Mouse (Mus musculus) hematopoietic multipotent progenitor cell, adult 10-12 weeks (in vitro differentiated cells): ENCODE results near the gene Olfr960. TPM values are rescaled to one million over a fixed set of nuclear protein-coding genes. Genes with fewer than 3 reads are reported as not detected.

Experiments used
- polyA plus RNA-seq: library from polyadenylated mRNA; stranded (reverse); fragments of >175 nt; gene quantifications from 2 replicates; pipeline ENCODE4 v1.2.3, GENCODE M21; 2012; ENCODE audit warnings: low replicate concordance

The Olfr960 gene
- polyA plus RNA-seq, result not detected in 2 replicates

DNA sequence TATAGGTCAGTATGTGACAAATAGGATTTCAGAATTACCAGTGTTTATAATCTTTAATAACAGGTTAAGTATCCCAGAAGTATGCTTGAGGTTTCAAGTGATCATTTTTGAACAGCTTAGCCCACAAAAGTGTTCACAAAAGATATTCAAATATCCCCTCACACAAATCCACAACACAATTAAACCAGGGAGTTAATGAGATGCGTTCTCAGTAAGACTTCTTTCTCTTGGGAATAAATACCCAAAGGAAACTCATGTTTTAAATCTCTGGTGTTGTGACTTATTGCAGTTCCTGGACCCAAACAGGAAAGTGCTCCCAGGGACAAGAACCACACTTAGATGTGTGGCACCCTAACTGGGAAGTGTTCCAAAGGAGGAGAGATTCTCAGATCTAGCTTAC, at the start of gene Olfr960:
Olfr960 (plus strand) TSS at position 301 of the 400 bp plus-strand sequence.

DNA sequence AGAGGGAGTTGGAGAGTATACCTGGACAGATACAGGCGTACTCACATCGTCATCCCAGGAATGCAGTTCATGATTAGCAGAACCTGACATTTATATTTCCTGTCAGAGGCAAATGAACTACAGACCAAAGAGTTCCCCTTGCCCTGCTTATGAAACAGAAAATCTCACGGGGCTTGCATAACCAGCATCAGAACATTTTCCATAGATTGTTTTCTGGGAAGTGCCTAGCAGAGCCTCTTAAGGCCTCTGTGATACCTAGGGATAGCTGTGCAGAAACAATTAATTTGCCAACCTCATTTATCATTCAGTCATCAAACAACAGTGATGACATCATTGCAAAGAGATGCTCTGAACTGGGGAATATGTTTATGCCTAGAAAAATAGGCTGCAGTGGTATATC, 45.7 kb upstream of the Olfr960 start, which contains the start of gene Olfr959:
Olfr959 (minus strand) TSS at position 101 of the 400 bp plus-strand sequence.

DNA sequence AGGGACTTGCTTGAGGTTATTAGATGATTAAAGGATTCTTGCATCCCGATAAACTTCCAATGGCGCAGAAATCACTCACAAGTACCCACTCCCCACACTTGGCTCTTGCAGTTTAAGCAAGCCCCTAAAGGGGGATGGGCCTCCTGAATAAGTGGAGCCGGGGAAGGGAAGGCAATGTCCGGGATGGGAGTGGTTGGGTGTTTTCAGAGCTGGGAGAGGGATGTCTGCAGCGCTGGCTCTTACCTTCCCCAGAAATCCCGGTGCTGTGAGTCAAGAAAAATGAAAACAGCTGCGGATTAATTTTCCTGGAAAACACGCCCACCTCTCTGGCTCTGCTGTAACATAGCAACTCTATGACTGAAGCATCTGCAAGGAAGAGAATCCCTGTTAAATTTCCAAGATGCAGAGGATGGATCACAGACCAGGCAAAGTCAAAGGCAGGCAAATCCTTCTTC, 17.1 kb upstream of the Olfr960 start, which contains the start of gene AW551984:
AW551984 (minus strand) TSS at position 405 of the 455 bp plus-strand sequence.

DNA sequence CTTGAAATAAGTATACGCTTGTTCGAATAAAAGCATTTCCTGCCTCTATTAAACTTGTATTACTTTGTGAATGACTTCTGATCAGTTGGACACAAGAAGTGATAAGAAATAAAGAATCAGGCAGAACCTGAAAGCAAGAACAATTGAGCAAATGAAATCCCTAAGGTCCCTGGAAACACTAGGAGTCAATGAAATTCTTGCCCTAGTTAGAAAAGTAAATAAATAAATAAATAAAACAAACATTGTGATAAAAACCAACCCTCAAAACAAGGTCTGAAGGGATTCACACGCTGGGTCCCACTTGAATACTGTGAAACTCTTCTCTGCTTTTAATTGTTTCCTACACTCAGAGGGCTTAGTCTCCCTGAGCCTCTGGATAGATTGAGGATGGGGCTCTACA, 10.8 kb upstream of the Olfr960 start, which contains the start of gene Olfr148:
Olfr148 (plus strand) TSS at position 301 of the 400 bp plus-strand sequence.

DNA sequence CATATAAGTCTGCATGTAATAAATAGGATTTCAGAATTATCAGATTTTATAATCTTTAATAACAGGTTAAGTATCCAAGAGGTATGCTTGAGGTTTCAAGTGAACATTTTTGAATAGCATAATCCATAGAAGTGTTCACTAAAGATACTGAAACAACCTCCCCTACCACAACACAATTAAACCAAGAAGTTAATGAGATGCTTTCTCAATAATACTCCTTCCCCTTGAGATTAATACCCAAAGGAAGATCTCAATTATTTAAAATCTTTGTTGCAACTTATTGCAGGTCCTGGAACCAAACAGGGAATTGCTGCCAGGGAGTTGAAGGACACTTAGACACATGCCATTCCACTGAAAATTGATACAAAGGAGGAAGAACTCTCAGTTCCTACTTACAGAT, 23.6 kb downstream of the Olfr960 start, which contains the start of gene Olfr961:
Olfr961 (plus strand) TSS at position 301 of the 400 bp plus-strand sequence.

DNA sequence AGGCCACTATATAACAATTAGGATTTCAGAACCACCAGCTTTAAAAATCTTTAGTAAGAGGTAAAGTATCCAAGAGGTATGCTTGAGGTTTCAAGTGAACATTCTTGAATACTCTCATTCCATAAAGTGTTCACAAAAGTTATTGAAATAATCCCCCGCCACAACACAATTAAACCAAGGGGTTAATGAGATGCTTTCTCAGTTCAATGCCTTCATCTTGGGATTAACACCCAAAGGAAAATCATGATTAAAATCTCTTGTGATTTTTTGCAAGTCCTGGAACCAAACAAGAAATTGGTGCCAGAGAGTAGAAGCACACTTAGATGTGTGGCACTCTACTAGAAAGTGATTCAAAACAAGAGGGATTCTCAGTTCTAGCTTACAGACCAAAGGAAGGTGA, 45.7 kb downstream of the Olfr960 start, which contains the start of gene Olfr963:
Olfr963 (plus strand) TSS at position 301 of the 400 bp plus-strand sequence.

Other genes with a start within 250 kb of the Olfr960 start
- not detected in 2 replicates for gene Olfr951, start 234.0 kb upstream of the Olfr960 start, polyA plus RNA-seq
- gene Olfr952, start 194.2 kb upstream of the Olfr960 start, polyA plus RNA-seq, result not detected in 2 replicates
- not detected in 2 replicates for gene Olfr954, start 164.7 kb upstream of the Olfr960 start, polyA plus RNA-seq
- not detected in 2 replicates for gene Olfr955, start 149.4 kb upstream of the Olfr960 start, polyA plus RNA-seq
- not detected in 2 replicates for gene Olfr44, start 127.4 kb upstream of the Olfr960 start, polyA plus RNA-seq
- not detected in 2 replicates for gene Olfr957, start 105.6 kb upstream of the Olfr960 start, polyA plus RNA-seq
- gene Olfr958, start 67.3 kb upstream of the Olfr960 start, polyA plus RNA-seq, result not detected in 2 replicates
- gene Olfr959, start 45.8 kb upstream of the Olfr960 start, polyA plus RNA-seq, result not detected in 2 replicates
- not detected in 2 replicates for gene AW551984, start 17.0 kb upstream of the Olfr960 start, polyA plus RNA-seq
- gene Olfr148, start 10.7 kb upstream of the Olfr960 start, polyA plus RNA-seq, result not detected in 2 replicates
- not detected in 2 replicates for gene Olfr961, start 23.7 kb downstream of the Olfr960 start, polyA plus RNA-seq
- gene Olfr963, start 45.8 kb downstream of the Olfr960 start, polyA plus RNA-seq, result not detected in 2 replicates
- gene Olfr149, start 85.7 kb downstream of the Olfr960 start, polyA plus RNA-seq, result not detected in 2 replicates
- not detected in 2 replicates for gene Olfr965, start 90.0 kb downstream of the Olfr960 start, polyA plus RNA-seq
- not detected in 2 replicates for gene Olfr150, start 109.6 kb downstream of the Olfr960 start, polyA plus RNA-seq
- not detected in 2 replicates for gene Olfr967, start 124.9 kb downstream of the Olfr960 start, polyA plus RNA-seq
- not detected in 2 replicates for gene Olfr968, start 161.9 kb downstream of the Olfr960 start, polyA plus RNA-seq
- gene Olfr969, start 169.6 kb downstream of the Olfr960 start, polyA plus RNA-seq, result not detected in 2 replicates
- not detected in 2 replicates for gene Olfr970, start 187.5 kb downstream of the Olfr960 start, polyA plus RNA-seq
- gene Olfr971, start 215.5 kb downstream of the Olfr960 start, polyA plus RNA-seq, result not detected in 2 replicates
- not detected in 2 replicates for gene Olfr972, start 245.0 kb downstream of the Olfr960 start, polyA plus RNA-seq